Mouse (Mus musculus) ES-Bruce4 (cell line): ENCODE measurements around the gene Twist2. TPM values are rescaled to one million over a fixed set of nuclear protein-coding genes. Genes with fewer than 3 reads are reported as not detected.
A peak's percentile ranks its signal among the peaks of the same experiment; 100 is the strongest.

Experiments used
- H3K27ac ChIP-seq: 2 replicates; pipeline ENCODE4 v1.5.1; 2012; ENCODE audit warnings: low read length, inconsistent platforms; ENCODE audit not compliant: insufficient read depth
- H3K27me3 ChIP-seq: 2 replicates; pipeline ENCODE4 v1.6.1; 2012; ENCODE audit warnings: mild to moderate bottlenecking, low read length, inconsistent platforms; ENCODE audit not compliant: control insufficient read depth, poor library complexity, insufficient read depth, severe bottlenecking
- H3K36me3 ChIP-seq: 2 replicates; pipeline ENCODE4 v1.6.1; 2012; ENCODE audit warnings: inconsistent platforms, mild to moderate bottlenecking, low read length, moderate library complexity; ENCODE audit not compliant: control insufficient read depth, poor library complexity, insufficient read depth, severe bottlenecking
- H3K4me1 ChIP-seq: one replicate; pipeline ENCODE4 v1.8.1; 2011; ENCODE audit warnings: low read length; ENCODE audit not compliant: control insufficient read depth, insufficient read depth
- H3K4me3 ChIP-seq: 2 replicates; pipeline ENCODE4 v1.5.1; 2011; ENCODE audit warnings: low read depth, mild to moderate bottlenecking, low read length
- H3K9ac ChIP-seq: 2 replicates; pipeline ENCODE4 v1.6.1; 2012; ENCODE audit warnings: low read depth, mild to moderate bottlenecking, inconsistent platforms; ENCODE audit not compliant: poor library complexity, severe bottlenecking
- H3K9me3 ChIP-seq: replicated peaks from 2 replicates; pipeline ENCODE4 v1.6.1; 2012; ENCODE audit warnings: mild to moderate bottlenecking, low read length, inconsistent platforms; ENCODE audit not compliant: control insufficient read depth, poor library complexity, insufficient read depth, severe bottlenecking
- CTCF ChIP-seq: IDR thresholded peaks from one replicate; pipeline ENCODE4 v1.8.1; 2011; ENCODE audit warnings: low read depth, low read length
- EP300 ChIP-seq: IDR thresholded peaks from 2 replicates; pipeline ENCODE4 v1.6.1; 2011; ENCODE audit warnings: low read depth, low read length; ENCODE audit not compliant: insufficient read depth
- POLR2A ChIP-seq: IDR thresholded peaks from one replicate; pipeline ENCODE4 v1.8.1; 2011; ENCODE audit warnings: low read length; ENCODE audit not compliant: insufficient read depth
- polyA plus RNA-seq: library from polyadenylated mRNA; stranded (reverse); fragments of >200 nt; gene quantifications from 2 replicates; pipeline ENCODE4 v1.2.4, GENCODE M21; 2011; ENCODE audit warnings: low read depth; ENCODE audit not compliant: missing spikeins, insufficient read depth, insufficient read length

Gene Twist2
- polyA plus RNA-seq, 1 experiment, result 2.9 TPM

DNA sequence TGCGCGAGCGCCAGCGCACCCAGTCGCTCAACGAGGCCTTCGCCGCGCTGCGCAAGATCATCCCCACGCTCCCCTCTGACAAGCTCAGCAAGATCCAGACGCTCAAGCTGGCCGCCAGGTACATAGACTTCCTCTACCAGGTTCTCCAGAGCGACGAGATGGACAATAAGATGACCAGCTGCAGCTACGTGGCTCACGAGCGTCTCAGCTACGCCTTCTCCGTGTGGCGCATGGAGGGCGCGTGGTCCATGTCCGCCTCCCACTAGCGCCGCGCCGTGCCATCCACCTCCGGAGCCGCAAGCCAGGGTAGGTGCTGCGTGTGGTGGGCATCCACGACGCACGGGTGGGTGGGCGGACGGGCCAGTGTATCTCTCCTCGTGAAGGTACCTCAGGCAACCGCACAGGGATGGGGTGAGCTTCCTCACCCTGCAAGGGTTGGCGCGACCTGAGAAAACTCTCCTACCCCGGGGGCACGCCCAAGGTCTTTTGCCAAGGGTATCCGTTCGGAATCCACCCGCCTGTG lies 644 bp downstream of the Twist2 start:
- H3K4me3 ChIP-seq, result peak overlapping the region; percentile 51
- H3K9ac ChIP-seq, result no peak overlapping the region
- H3K9me3 ChIP-seq, result no peaks in the 10 kb centered on the region
- no peaks in the 10 kb centered on the region; the same call in 1 of the 2 replicates for H3K27me3 ChIP-seq
- no peaks in the 10 kb centered on the region for H3K4me1 ChIP-seq
- no peaks in the 10 kb centered on the region for H3K36me3 ChIP-seq
- H3K27ac ChIP-seq, result no peak overlapping the region
- TF ChIP-seq CTCF (no peak), EP300 (no peak), POLR2A (no peak)

GRCm38 (mm10) chr1:91802406-91803121 lies 1.3 kb downstream of the Twist2 start:
- Histone ChIP-seq H3K36me3 (no peaks in the 10 kb centered on the region), H3K9me3 (no peaks in the 10 kb centered on the region), H3K9ac (no peak overlapping the region), H3K27ac (no peak overlapping the region), H3K4me1 (no peaks in the 10 kb centered on the region), H3K27me3 (no peaks in the 10 kb centered on the region; the same call in 1 of the 2 replicates), H3K4me3 (peak overlapping the region; percentile 51)
- TF ChIP-seq EP300, result no peak
- no peak for TF ChIP-seq POLR2A
- no peak for TF ChIP-seq CTCF

- Histone ChIP-seq H3K27me3 (no peaks in the 10 kb centered on the region; the same call in 1 of the 2 replicates), H3K36me3 (no peaks in the 10 kb centered on the region), H3K4me3 (no peak overlapping the region), H3K9me3 (no peaks in the 10 kb centered on the region), H3K27ac (no peak overlapping the region), H3K9ac (no peak overlapping the region), H3K4me1 (no peaks in the 10 kb centered on the region)
- TF ChIP-seq CTCF, result no peak
- no peak for TF ChIP-seq POLR2A
- TF ChIP-seq EP300, result no peak
These were observed 2.2 kb downstream of the Twist2 start for GRCm38 (mm10) chr1:91803416-91803815.

DNA sequence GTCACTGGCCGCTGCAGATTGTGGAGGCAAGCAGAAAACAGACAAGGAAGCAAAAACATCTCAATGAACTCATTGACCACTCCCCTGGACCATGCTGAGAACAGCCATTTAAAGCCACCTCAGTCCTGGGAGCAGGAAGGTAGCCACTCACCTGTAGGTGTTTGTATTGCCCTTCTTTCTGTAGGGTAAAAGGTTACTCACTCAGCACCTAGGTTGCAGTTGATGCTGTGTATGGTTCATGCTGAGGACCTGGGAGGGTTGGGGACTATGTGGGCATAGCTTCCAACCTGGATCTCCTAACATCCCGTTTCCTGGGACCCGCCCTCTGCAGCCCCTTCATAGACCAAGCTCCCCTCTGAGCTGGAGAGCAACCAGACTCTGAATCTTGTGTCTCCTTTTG lies 14.8 kb downstream of the Twist2 start:
- Histone ChIP-seq H3K4me3 (no peak overlapping the region), H3K9me3 (no peaks in the 10 kb centered on the region), H3K27ac (no peak overlapping the region), H3K9ac (no peak overlapping the region), H3K36me3 (no peaks in the 10 kb centered on the region), H3K27me3 (no peaks in the 10 kb centered on the region), H3K4me1 (no peaks in the 10 kb centered on the region)
- TF ChIP-seq CTCF (no peak), EP300 (no peak), POLR2A (no peak)

DNA sequence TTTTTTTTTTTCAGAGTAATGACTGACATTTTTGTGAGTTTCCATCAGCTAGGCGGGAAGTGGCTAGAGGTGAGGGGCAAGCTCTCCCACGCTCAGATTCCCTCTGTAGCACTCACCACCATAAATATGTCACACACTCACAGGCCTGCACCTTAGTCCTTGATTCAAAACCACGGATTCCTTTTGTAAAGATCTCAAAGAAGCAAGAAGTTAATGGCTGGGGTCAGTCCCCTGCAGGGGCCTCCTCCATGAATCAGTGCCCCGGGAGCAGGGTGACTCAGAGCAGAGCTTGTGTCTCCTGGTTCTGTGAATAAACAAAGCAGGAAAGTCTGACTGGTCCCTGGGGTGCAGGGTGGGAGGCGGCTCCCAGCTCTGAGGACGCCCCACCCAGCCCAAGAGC lies 15.3 kb downstream of the Twist2 start:
- no peak for TF ChIP-seq EP300
- no peak for TF ChIP-seq POLR2A
- no peak for TF ChIP-seq CTCF
- H3K36me3 ChIP-seq, result no peaks in the 10 kb centered on the region
- H3K4me3 ChIP-seq, result no peak overlapping the region
- no peaks in the 10 kb centered on the region for H3K9me3 ChIP-seq
- no peaks in the 10 kb centered on the region for H3K27me3 ChIP-seq
- H3K27ac ChIP-seq, result no peak overlapping the region
- no peak overlapping the region for H3K9ac ChIP-seq
- H3K4me1 ChIP-seq, result no peaks in the 10 kb centered on the region

DNA sequence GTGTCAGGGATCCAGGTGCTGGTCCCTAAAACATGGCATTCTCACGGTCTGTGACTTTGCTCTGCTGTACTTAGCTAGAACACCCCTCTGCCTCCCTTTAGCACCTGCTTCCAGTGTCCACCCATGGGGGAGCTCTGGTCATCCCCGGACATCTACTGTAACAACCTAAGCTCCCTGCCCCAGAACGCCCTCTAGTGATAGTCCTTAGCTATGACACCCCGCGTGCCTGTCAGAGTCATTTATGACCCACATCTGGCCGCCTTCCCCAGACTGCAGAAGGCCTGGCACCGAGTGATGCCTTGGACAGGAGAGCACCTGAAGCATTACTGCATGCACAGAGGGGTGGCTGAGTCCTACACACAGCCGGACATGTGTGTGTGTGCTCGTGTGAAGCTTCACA lies 18.0 kb downstream of the Twist2 start:
- H3K4me1 ChIP-seq, result no peaks in the 10 kb centered on the region
- peak; percentile 60 for TF ChIP-seq CTCF
- TF ChIP-seq POLR2A, result no peak
- no peaks in the 10 kb centered on the region for H3K36me3 ChIP-seq
- no peaks in the 10 kb centered on the region for H3K27me3 ChIP-seq
- H3K4me3 ChIP-seq, result no peak overlapping the region
- H3K9me3 ChIP-seq, result no peaks in the 10 kb centered on the region
- H3K27ac ChIP-seq, result no peak overlapping the region
- H3K9ac ChIP-seq, result no peak overlapping the region
